Mouse (Mus musculus) brain, embryonic 18.5 days (tissue): ENCODE results near the gene Elane.

Experiments used
- DNase-seq: peaks from one replicate; pipeline ENCODE4 v3.0.0-alpha.2; 2012; ENCODE audit warnings: low read depth, low spot score

Gene Elane

GRCm38 (mm10) chr10:79928907-79929701 lies 43.1 kb downstream of the Elane start:
- DNase-seq, result no peak

GRCm38 (mm10) chr10:79929967-79930825 lies 44.1 kb downstream of the Elane start:
- no peak for DNase-seq

GRCm38 (mm10) chr10:79930826-79931186 lies 44.8 kb downstream of the Elane start:
- no peak for DNase-seq

- no peak for DNase-seq
Observed at GRCm38 (mm10) chr10:79931797-79932196, 45.8 kb downstream of the Elane start.

GRCm38 (mm10) chr10:79932736-79933135 lies 46.7 kb downstream of the Elane start:
- no peak for DNase-seq

GRCm38 (mm10) chr10:79933145-79933679 lies 47.2 kb downstream of the Elane start:
- no peak for DNase-seq

- no peak for DNase-seq
Observed at GRCm38 (mm10) chr10:79933861-79934260, 47.8 kb downstream of the Elane start.

- DNase-seq, result no peak
Observed at GRCm38 (mm10) chr10:79934272-79934721, 48.2 kb downstream of the Elane start.

GRCm38 (mm10) chr10:79934794-79935569 lies 48.9 kb downstream of the Elane start:
- no peak for DNase-seq

- no peak for DNase-seq
Observed at GRCm38 (mm10) chr10:79936284-79936910, 50.4 kb downstream of the Elane start.

GRCm38 (mm10) chr10:79936911-79937441 lies 50.9 kb downstream of the Elane start:
- DNase-seq, result no peak
